Mouse (Mus musculus) heart, postnatal 10 days (tissue): ENCODE data around the gene Grap. TPM values are rescaled to one million over a fixed set of nuclear protein-coding genes. Genes with fewer than 3 reads are reported as not detected.

Source experiments
- DNase-seq, 2 experiments: peaks; one replicate each; pipeline ENCODE4 v3.0.0; 2021
- intact Hi-C: fragments of 180-260 bp; cut with DNase I; formaldehyde crosslinking; loops from one replicate; pipeline ENCODE4 v1.15.1; 2025
- total RNA-seq, 2 experiments: library from RNA; stranded (reverse); gene quantifications; 2 replicates each; pipeline ENCODE4 v1.2.3; 2021

The Grap gene
- total RNA-seq, 2 experiments from 2014 or later = 13.4 to 14.4 TPM

DNA sequence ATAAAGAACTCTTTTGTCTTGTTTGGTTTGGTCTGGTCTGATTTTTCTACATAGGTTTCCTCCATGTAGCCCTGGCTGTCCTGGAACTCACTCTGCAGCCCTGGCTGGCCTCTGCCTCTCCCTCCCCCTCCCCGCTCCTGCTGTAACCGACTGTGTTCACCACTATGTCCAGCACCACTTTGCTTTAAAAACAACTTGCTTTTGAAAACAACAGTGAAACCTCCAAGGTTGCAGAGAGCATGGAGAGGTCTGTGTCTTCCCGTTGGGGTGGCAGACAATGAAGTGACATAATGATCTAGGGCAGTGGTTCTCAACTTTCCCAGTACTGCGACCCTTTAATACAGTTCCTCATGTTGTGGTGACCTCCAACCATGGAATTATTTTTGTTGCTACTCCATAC lies 2.6 kb downstream of the Grap start:
- intact Hi-C loops = no loop called here
- no peak for DNase-seq

DNA sequence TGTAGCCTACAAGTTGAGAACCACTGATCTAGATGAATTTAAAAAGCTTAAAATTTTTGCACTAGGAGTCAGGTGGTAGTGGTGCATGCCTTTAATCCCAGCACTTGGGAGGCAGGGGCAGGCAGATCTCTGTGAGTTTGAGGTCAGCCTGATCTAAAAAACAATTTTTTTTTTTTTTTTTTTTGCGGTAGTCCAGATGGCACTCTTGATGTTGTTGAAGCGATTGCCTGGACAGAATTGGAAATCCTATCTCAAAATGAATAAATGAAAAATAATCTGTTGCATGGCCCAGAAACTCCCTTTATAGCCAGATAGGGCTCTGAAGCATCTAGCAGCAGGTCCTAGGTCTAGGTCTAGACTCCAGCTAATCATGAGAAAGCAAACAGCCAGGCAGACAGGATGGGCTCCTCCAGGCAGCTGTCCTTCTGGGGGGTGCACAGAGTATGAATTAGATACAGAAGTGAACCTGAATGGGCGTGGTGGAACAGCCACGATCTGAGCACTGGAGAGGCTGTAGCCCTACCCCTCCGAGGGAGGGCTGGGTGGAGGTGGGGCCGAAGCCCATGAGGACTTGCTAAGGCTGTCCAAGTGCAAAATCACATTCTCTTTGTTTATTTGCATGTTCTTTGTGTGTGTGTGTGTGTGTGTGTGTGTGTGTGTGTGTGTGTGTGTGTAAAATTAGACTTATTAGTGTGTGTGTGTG lies 3.2 kb downstream of the Grap start:
- no peak for DNase-seq
- intact Hi-C loops = no loop called here

- intact Hi-C loops = no loop called here
- no peak for DNase-seq
Observed at GRCm38 (mm10) chr11:61657432-61657831, 4.4 kb downstream of the Grap start.

- DNase-seq = no peak
- intact Hi-C loops = no loop called here
Observed at GRCm38 (mm10) chr11:61658360-61658922, 5.4 kb downstream of the Grap start.

GRCm38 (mm10) chr11:61659011-61659858 lies 6.2 kb downstream of the Grap start:
- intact Hi-C loops = no loop called here
- DNase-seq = peak in 1 of 2 experiments; percentile 27

DNA sequence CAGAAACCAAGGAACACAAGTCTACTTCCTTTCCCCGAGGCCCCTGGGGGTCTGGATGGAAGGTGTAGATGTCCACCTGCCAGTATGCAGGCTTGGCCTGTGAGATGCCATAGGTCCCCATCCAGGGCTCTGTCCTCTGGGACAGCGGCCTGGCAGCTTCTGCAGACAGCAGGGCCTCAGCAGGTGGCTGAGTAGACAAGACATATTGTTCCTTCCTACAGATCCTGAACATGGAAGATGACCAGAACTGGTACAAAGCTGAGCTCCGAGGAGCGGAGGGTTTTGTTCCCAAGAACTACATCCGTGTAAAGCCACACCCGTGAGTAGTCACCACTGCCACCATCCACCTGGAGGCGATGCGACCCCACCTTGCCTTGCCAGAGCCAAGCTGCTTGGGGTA lies 6.9 kb downstream of the Grap start:
- DNase-seq = no peak
- intact Hi-C loops = no loop called here

DNA sequence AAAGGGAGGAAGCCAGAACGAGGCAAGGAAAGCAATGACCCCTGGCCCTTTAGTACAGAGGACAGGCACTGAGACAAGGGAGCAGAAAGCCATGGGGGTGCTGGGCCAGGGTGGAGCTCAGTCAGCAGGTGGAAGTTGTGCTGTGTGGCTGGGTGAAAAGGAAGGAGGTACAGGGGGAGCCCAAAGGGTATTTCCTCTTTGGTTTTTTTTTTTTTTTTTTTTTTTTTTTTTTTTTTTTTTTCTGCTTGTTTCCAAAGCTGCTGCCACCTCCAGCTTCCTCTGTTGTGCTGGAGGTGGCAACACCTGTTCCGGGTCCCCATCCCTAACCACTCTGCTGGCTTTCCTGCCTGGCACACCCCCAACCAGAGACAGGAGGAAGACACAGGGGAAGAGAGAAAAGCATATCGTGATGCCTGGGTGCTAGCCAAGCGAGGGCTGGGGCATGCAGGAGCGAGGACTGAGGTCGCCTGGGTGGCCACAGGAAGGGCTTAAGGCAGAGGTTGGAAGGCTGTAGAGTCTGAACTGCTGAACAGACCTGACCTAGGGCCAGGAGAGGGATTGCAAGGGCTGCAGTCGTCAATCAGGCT lies 7.8 kb downstream of the Grap start:
- intact Hi-C loops = no loop called here

GRCm38 (mm10) chr11:61662189-61662588 lies 9.1 kb downstream of the Grap start:
- intact Hi-C loops = no loop called here
- DNase-seq = no peak

More for the DNA sequence above, 7.8 kb downstream of the Grap start:
- DNase-seq = no peak

GRCm38 (mm10) chr11:61665401-61665800 lies 12.3 kb downstream of the Grap start:
- intact Hi-C loops = no loop called here
- DNase-seq = no peak

GRCm38 (mm10) chr11:61665991-61666799 lies 13.1 kb downstream of the Grap start:
- DNase-seq = peak; percentile 56 to 74
- intact Hi-C loops = loop anchor here (1.0 kb wide), 1 partner anchor 48 kb away; no protein-coding TSS in a partner anchor

DNA sequence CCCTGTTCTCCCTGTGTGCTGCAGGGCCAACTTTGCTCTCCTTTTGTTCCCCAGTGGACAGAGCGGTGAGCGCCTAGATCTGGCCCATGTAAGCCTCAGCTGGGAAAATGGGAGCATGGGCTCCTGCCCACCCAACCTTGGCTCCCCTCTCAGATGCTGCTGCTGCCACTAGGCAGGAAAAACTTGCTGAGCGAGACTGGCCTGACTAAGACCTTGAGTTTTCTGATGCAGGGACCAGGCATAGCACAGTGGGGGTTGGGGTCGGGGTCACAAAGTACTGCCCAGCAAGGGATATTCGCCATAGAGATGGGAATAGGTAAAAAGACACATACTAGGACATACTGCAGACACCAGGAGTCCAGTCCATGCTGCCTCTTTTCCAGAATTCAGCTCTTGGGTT lies 14.2 kb downstream of the Grap start:
- DNase-seq = no peak
- intact Hi-C loops = no loop called here

DNA sequence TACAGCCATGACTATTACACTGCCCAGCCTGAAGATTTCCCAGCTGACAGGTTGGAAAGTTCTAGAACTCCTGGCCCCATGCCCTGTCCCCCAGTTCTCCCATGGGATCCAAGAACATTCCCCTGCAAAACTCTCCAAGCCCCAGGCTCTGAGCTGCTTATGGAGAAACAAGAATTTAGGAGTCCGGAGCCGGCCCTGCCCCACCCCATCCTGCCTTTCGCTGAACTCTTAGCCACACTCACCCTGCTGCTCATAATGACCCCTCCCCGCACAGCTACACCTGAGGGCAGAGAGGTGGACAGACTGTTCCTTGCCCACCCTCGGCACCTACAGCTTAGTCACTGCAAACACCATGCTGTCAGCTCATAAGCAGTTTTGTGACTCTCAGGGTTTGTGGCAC lies 14.7 kb downstream of the Grap start:
- DNase-seq = no peak
- intact Hi-C loops = no loop called here

GRCm38 (mm10) chr11:61669492-61670490 lies 16.7 kb downstream of the Grap start:
- DNase-seq = no peak
- intact Hi-C loops = no loop called here

GRCm38 (mm10) chr11:61671781-61672383 lies 18.8 kb downstream of the Grap start:
- intact Hi-C loops = no loop called here
- DNase-seq = no peak

DNA sequence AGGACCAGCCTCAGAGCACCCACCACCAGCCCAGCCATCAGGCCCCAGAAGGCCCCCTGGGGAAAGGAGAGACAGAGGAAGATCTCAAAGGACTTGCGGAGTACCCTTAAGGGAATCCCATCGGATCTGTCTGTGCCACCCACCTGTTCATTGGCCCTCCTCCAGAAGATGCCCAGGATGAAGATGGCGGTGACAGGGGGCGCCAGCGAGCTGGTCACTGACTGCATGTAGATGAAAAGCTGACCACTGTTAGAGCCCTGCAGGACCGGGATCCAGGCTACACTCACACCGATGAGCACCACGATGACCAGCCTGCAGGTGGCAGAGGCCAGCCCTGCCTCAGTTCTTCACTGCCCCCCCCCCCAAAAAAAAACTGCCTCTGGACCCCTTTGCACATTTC lies 20.6 kb downstream of the Grap start:
- intact Hi-C loops = no loop called here
- peak in 1 of 2 experiments; percentile 37 for DNase-seq

GRCm38 (mm10) chr11:61674151-61674838 lies 21.2 kb downstream of the Grap start:
- no peak for DNase-seq
- intact Hi-C loops = no loop called here

DNA sequence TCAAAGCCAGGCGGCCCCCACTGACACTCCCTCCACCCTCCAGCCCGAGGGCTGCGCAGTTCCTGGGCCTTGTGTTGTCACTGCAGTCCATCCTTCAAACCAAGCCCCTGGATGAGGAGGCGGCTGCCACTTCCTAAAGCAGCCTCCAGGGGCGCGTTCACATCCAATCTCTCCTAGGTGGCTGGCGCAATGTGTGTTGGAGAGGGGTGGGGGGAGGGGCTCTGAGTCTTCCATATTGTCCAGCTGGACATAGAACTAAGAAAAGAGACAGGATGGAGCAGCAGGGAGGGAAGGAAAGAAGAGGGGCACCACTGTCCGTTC lies 21.7 kb downstream of the Grap start:
- intact Hi-C loops = no loop called here
- peak in 1 of 2 experiments; percentile 35 for DNase-seq

DNA sequence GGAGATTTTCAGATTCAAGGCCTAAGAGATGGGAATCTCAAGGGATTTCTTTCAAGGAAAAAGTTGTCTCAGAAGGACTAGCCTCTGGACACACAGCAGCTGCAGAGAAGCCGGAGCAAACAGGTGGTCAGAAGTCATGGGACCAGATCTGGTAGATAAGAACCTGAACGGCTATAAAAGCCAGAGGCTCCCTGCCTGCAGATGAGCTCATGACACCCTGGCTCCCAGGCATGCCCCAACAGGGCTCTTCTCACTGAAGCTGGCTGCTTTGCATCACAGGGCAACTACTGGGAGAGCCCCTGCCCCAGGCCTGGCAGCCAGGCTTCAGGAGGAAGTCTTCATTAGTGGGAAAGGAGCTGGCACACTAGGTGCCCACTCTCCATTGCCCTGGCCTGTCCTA lies 22.3 kb downstream of the Grap start:
- intact Hi-C loops = no loop called here
- DNase-seq = no peak
